Mouse (Mus musculus): Measurements from ENCODE around the gene Olfr623.

DNA sequence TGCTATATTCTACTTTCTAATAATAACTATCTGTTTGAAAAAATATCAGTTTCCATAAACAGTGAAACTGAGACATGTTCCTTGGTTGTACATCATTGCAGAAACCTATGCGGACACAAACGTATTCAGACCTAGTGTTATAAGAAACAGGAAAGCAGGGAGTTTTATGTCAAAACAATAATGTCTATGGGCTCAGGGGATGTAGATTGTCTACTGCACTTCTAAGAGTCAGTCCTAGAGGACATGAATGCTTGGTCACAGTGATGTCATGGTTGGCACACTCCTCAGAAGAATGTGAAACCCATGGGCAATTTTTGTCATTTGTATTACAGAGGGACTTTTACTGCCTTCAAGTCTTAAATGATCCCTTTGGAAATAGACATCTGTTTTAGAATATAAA lies 7.6 kb upstream of the Olfr623 start, which contains the start of gene Olfr624:
- TF ChIP-seq CTCF (IDR thresholded peaks at IDR 0.05; ENCODE audit: extremely low read depth, insufficient read depth, low read length) = no peak
- TF ChIP-seq POLR2A (IDR thresholded peaks at IDR 0.05; ENCODE audit: extremely low read depth, insufficient read depth, low read length) = no peak

Data from cortical plate, adult 2 months (tissue).